ENCODE assay signal across 8 mouse cellular contexts in genomic region chr7:98837901-98838300, GRCm38 (mm10). TPM values are rescaled to one million over a fixed set of nuclear protein-coding genes. Genes with fewer than 3 reads are reported as not detected.
DNase-seq lines count a peak whose midpoint lies in the region; ATAC-seq lines count a peak whose summit lies in the region.

No protein-coding gene starts in this region.

- H3K36me3 ChIP-seq in lung, embryonic 15.5 days = no peaks in the 10 kb centered on the region

- H3K9ac ChIP-seq in lung, embryonic 15.5 days = peak overlapping the region; percentile 15; the same call in 1 of the 2 replicates

- peak; percentile 68; the same call in 1 of the 2 replicates for ATAC-seq in lung, embryonic 15.5 days (ENCODE audit: borderline replicate concordance, extremely low read depth, low FRiP score, low TSS enrichment)

- H3K4me3 ChIP-seq in lung, embryonic 15.5 days = peak overlapping the region; percentile 64

- peak overlapping the region; percentile 99 for H3K4me2 ChIP-seq in lung, embryonic 15.5 days

- peaks cover 72% of the 10 kb centered on the region for H3K4me1 ChIP-seq in lung, embryonic 15.5 days

- WGBS in lung, embryonic 15.5 days = under 1% methylated on average over 17 of the region's 17 CpGs

- no peaks in the 10 kb centered on the region for H3K9me3 ChIP-seq in lung, embryonic 15.5 days

- peak overlapping the region; percentile 15; the same call in 1 of the 2 replicates for H3K27ac ChIP-seq in lung, embryonic 15.5 days

- peaks cover 60% of the 10 kb centered on the region for H3K27me3 ChIP-seq in lung, embryonic 15.5 days

- peak; percentile 92 for DNase-seq in MN1 (ENCODE audit: low spot score)
- DNase-seq in cerebellum, adult 18-20 months = peak; percentile 88
- peak; percentile 91 for DNase-seq in forelimb bud, embryonic 11.5 days (ENCODE audit: low read depth, low spot score)
- peak; percentile 90 for DNase-seq in heart, postnatal 4 days
- peak; percentile 41 to 73 for DNase-seq in layer of hippocampus, adult 8-10 months (ENCODE audit: low spot score in 2 of 2)
- peak; percentile 85 for DNase-seq in ovary, postnatal 36 days (ENCODE audit: low spot score)
- DNase-seq in thymus, postnatal 25 days = peak; percentile 76

RNA-seq across cellular contexts. Expression of gene Wnt11, which starts 3.0 kb away (rescaled TPM):
- 1 to 10 TPM; 4.4 to 5.7 TPM for total RNA-seq in heart, postnatal 4 days (2021)
- 1 to 10 TPM; 1.4 to 4.4 (median 1.9) TPM for total RNA-seq in layer of hippocampus, adult 8-10 months (2022)
- 18.9 and 19.8 TPM in 2 replicates for polyA plus RNA-seq in lung, embryonic 15.5 days (2015; fragmentation: Nextera tagmentation; extraction: Ambion mirVana)

Comparison
In these comparisons a context has a peak if more than half of its experiments do, and no peak if none do; other contexts are left out.
1. Peak in every context shown above with its lines: DNase-seq, ATAC-seq, H3K4me3 ChIP-seq and H3K27ac ChIP-seq.